Mouse (Mus musculus) ovary, postnatal 36 days (tissue): ENCODE measurements around the gene Cdc34.
"Not testable (repeated sequence)": the region's sequence is repeated elsewhere in the genome, so short reads cannot be mapped to it uniquely, and the experiment has no call there.

Experiments
- DNase-seq: peaks from one replicate; pipeline ENCODE4 v3.0.0; 2022; ENCODE audit warnings: low spot score, mixed read lengths

The Cdc34 gene

GRCm38 (mm10) chr10:79695231-79696128, 13.5 kb downstream of the Cdc34 start:
- peak; percentile 77 for DNase-seq

DNA sequence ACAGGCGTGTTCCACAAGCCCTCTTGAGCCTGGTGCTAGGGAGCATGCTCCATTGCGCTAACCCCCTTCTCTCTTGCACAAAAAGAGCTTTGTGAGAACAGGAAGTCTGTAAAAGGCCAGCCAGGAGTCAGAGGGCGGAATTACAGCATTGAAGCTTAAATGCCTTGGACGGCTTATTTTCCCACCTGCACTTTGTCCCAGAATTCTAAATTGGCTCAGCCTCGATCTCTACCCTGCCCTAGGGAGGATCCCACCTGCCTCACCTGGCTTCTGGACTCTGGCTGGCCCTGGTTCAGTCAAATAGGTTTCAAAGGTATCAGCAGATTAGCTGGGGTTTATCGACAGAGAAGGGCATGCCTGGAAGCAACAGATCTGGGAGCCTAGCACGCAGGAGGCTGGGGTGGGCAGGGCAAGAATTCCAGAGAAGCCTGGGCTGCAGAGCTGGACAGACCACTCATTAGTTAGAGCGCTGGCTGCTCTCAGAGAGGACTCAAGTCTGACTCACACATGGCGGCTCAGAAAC, 14.2 kb downstream of the Cdc34 start:
- peak; percentile 4 for DNase-seq

DNA sequence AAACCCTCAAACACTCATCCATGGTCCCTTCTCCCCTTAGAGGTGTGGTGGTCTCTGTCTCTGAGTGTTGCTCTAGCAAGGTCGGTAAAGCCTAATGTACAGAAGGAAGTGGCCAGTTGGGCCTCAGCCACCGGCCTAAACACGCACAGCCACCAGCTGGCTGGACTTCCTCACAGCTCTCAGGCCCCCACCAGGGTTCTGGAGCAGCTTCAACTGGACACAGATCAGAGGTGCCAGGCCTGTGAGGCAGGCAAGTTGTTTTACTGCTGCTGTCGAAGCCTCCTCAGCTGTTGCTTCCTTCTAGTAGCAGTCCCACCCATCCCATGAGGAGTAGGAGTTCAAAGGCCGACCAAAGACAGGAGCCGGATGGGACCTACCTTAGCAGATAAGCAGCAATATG, 15.9 kb downstream of the Cdc34 start:
- DNase-seq: peak; percentile 3

GRCm38 (mm10) chr10:79698459-79698858, 16.5 kb downstream of the Cdc34 start:
- no peak for DNase-seq

GRCm38 (mm10) chr10:79700676-79701075, 18.7 kb downstream of the Cdc34 start:
- peak; percentile 29 for DNase-seq

GRCm38 (mm10) chr10:79701443-79702129, 19.6 kb downstream of the Cdc34 start:
- peak; percentile 32 for DNase-seq

DNA sequence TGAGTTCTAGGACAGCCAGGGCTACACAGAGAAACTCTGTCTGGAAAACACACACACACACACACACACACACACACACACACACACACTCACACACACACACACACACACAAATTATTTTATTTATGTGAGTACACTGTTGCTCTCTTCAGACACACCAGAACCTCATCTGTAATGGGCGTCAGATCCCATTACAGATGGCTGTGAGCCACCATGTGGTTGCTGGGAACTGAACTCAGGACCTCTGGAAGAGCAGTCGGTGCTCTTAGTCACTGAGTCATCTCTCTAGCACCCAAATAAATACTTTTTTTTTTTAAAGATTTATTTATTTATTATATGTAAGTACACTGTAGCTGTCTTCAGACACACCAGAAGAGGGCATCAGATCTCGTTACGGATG, 21.0 kb downstream of the Cdc34 start:
- DNase-seq: not testable (repeated sequence)

DNA sequence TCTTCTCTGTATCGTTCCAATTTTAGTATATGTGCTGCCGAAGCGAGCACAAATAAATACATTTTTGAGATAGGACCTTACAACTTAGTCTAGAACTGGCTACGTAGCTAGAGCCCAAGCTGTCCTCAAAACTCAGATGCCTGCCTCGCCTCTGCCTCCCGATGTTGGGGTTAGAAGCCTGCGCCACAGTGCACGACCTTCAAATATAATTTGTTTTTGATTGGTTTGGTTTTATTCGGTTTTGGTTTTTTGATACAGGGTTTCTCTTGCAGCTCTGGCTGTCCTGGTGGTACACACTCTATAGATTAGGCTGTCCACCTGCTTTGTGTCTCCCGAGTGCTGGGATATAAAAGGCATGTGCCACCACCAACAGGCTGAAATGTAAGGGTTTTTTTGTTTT, 21.5 kb downstream of the Cdc34 start:
- peak; percentile 2 for DNase-seq

DNA sequence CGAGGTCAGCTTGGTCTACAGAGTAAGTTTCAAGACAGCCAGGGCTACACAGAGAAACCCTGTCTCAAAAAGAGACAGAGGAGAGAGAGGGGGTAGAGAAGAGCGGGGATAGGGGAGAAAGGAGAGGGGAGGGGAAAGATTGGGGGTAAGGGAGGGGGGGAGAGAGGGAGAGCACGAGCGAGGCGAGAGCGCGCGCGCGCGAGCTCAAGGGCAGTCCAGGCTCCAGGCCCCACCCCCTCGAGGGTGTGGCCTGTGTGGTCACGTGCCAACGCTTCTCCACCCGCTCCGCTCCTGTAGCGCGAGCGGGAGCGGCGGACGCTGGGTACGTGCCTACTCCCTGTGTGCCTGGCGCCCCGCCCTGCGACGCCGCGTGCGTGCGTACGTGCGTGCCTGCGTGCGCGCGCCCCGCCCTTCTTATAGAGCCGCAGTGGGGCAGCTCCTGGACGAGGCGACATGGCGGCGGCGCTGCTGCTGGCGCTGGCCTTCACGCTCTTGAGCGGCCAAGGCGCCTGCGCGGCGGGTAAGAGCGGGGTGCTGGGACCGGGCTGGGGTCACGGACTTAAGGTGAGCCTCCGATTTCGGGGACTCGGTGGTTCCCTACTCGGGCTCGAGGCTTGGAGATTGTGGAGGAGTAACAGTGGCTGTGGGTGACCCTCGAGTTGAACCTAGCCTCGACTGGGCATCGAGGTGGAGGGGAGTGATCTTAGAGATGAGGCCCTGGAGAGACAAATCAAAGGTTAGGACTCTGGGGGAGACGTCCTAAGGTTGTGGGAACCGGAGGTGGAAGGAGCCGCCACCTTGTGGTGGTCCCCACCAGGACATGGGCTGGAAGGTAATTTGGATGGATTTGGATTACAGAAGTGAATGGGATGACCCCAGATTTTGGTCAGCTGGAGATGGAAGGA, 22.3 kb downstream of the Cdc34 start, which contains the start of gene Bsg:
Gene Bsg (plus strand): TSS at position 427 of the 905 bp plus-strand sequence.
- peak; percentile 99 for DNase-seq

DNA sequence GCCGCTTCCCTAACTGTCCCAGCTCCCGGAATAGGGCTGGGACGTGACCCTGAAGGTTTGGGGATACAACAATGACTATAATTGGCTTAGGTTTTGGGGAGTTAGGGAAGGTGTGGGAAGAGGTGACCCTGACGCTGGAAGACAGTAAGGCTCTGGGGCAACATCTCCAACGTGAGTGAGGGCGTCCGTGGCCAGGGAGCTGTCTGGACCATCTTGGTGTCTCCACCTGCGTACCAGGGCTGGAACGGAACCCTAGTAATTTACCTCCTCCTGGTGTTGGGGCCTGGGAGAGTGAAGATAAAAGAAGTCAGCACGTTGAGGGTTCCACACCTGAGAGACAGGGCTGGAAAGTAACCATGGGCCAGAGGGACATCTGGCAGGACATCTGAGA, 23.0 kb downstream of the Cdc34 start:
- DNase-seq: no peak

DNA sequence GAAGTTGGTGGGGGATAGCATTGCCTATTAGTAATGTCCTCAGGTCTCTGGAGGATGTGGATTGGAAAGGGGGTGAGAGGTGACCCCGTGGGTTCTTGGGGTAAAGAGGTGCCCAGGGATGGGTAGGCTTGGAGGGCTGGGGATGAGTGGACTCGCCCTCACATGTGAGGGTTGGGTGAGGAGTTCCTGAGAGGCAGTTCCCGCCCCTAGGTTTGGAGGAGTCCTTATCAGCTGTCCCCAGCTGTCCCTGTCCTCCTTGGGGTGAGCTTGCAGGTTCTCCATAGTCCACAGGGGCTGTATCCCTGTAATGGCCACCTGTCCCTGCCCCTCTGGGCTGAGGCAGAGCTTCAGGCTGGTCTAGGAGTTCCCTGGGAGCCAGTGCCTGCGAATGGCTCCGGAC, 24.0 kb downstream of the Cdc34 start:
- peak; percentile 2 for DNase-seq

- peak; percentile 5 for DNase-seq
These were observed 24.6 kb downstream of the Cdc34 start for GRCm38 (mm10) chr10:79706406-79707094.

- DNase-seq: peak; percentile 5
These were observed 25.2 kb downstream of the Cdc34 start for GRCm38 (mm10) chr10:79707162-79707561.

DNA sequence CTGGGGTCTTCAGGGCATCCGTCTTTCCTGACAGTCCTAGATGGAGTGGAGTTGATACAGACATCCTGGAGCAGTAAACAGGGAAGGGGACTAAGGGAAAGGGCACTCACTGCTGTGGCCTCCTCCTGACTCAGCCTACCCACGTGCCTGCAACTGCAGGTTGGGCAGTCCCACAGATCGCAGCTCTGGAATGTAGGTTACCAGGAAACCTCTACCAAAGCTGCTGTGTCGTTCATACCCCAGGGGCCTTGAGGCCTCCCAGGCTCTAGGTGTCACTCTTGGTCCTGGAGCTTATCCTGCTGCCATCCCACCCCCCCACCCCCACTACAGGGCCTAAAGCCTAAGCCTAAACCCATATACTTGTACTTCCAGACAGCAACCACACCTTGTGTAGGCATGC, 25.8 kb downstream of the Cdc34 start:
- peak; percentile 2 for DNase-seq

GRCm38 (mm10) chr10:79708668-79709067, 26.7 kb downstream of the Cdc34 start:
- peak; percentile 6 for DNase-seq

DNA sequence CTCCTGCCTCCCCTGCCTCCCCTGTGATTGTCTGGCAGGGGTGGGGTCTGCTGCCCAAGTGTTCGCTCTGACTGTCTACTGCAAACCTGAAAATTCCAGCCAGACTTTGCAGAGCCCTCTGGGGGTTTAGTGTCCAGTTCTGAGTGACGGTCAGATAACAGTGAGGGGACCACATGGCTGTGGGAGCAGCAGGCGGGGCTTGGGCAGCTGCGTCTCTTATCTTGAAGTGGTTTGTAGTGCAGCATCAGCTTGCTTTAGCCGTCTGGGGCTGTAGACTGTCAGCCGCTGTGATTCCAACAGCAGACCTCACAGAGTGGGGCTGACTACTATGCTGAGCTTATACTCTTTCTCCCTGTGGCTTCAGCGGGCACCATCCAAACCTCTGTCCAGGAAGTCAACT, 27.3 kb downstream of the Cdc34 start:
- no peak for DNase-seq

DNA sequence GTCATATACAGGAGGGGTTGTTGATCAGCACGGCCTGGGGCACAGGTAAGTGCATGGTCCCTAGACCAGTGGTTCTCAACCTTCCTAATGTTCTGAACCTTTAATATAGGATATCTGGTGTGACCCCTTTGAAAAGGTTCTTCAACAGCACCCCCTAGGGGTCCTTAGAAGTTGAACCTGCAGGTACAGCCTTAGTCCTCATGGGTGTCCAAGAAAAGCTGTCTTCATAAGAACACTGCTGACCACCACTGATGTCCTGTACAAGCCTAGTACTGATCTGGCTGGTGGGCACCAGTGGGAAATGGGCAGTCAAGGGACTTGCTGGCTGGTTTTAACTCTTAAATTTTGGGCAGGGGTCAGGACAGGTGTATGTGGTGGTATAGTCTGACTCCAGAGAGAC, 30.0 kb downstream of the Cdc34 start:
- DNase-seq: peak; percentile 4

- DNase-seq: peak; percentile 76
These were observed 30.6 kb downstream of the Cdc34 start for GRCm38 (mm10) chr10:79712499-79713126.

DNA sequence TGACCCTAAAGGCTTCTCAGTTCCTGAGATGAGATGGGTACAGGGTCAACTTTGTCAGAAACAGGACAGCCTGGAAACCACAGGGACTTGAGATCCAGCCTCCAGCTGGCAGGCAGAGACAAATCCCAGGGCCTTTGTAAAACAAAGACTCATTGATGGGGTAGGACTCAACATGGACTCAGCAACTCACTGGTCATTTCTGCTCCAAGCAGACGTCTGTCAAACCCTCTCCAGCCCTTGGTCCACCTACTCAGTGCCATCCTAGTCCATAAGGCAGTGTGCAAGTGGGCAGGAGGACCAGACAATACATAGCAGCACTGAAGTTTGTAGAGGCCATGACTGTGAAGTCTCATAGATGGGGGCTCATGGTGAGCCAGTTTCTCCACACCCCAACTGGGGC, 31.2 kb downstream of the Cdc34 start:
- DNase-seq: peak; percentile 3

DNA sequence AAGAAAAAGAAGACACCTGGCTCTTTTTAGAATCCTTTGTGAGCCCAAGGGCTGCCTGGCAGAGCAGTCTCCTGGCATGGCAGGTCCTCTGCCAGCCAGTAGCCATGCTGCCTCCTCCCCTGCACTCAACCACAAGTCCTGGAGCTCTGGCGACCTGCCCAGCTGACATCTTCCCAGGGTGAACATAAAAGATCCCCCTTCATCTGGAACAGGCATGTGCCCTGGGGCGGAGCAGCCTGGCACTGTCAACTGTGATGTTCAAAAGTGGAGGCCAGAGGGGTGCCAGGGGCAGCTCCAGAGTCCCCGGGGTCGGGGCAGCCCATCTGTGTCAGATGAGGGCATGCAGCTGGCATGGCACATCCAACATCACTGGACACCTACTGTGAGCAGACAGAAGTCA, 33.0 kb downstream of the Cdc34 start:
- DNase-seq: peak; percentile 16
